Mouse (Mus musculus): ENCODE measurements at regions not wholly inside any gene's neighbourhood (a gene's known extent, or its start where the extent isn't known, plus 50 kb on each side); places are given as distances from the start of the nearest gene placed in this dataset.

DNA sequence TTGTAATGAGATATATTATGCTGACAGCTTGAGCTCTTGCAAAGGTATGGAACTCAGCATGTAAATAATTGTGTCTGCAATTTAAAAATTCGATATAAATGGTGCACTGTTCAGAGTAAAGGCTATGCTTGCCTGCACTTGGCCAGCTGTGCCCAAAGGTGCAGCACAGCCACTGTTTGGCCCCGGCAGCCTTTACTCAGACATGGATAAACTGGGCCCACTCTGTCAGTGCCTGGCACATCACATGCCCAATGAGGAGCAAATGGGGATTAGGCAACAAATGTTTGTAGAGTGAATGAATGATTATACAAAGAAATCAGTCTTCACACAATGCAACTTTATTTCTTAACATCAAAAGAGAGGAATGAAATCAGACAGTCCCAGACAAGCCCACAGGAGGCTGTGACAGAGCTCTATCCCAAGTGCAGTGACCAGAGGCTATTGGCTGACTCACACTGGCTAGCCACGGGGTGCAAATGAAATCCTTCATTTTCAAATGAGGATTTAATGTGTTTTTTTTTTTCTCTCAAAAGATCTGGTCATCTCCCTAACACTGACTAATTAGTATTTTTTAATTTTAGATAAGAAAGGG lies 67.8 kb upstream of the Zic3 start:
- TF ChIP-seq EP300 (IDR thresholded peaks at IDR 0.05; ENCODE audit: low read depth) (no peak), CTCF (IDR thresholded peaks at IDR 0.05; ENCODE audit: low read depth) (no peak)
